Mouse (Mus musculus): ENCODE results near the gene Pycr2.
"Not testable (repeated sequence)": the region's sequence is repeated elsewhere in the genome, so short reads cannot be mapped to it uniquely, and the experiment has no call there.

Pycr2 gene

GRCm38 (mm10) chr1:180905876-180906275 is 1.8 kb downstream of the Pycr2 start:
- DNase-seq = no peak

- peak; percentile 70 for DNase-seq
Observed at GRCm38 (mm10) chr1:180906461-180907147, 2.5 kb downstream of the Pycr2 start.

GRCm38 (mm10) chr1:180911138-180911537 is 7.0 kb downstream of the Pycr2 start:
- DNase-seq = no peak

- peak; percentile 54 for DNase-seq
Observed at GRCm38 (mm10) chr1:180911653-180912287, 7.7 kb downstream of the Pycr2 start.

- peak; percentile 48 for DNase-seq
Observed at GRCm38 (mm10) chr1:180912792-180913191, 8.7 kb downstream of the Pycr2 start.

- no peak for DNase-seq
Observed at GRCm38 (mm10) chr1:180913797-180914196, 9.7 kb downstream of the Pycr2 start.

- DNase-seq = no peak
Observed at GRCm38 (mm10) chr1:180916425-180916824, 12.3 kb downstream of the Pycr2 start.

- no peak for DNase-seq
Observed at GRCm38 (mm10) chr1:180917053-180917452, 13.0 kb downstream of the Pycr2 start.

GRCm38 (mm10) chr1:180919686-180920085 is 15.6 kb downstream of the Pycr2 start:
- peak; percentile 38 for DNase-seq

GRCm38 (mm10) chr1:180922273-180923048 is 18.4 kb downstream of the Pycr2 start:
- DNase-seq = peak; percentile 52

GRCm38 (mm10) chr1:180924737-180925136 is 20.6 kb downstream of the Pycr2 start:
- no peak for DNase-seq

- DNase-seq = no peak
Observed at GRCm38 (mm10) chr1:180926286-180926685, 22.2 kb downstream of the Pycr2 start.

GRCm38 (mm10) chr1:180929599-180929998 is 25.5 kb downstream of the Pycr2 start:
- no peak for DNase-seq

- no peak for DNase-seq
Observed at GRCm38 (mm10) chr1:180931106-180931505, 27.0 kb downstream of the Pycr2 start.

GRCm38 (mm10) chr1:180933659-180934058 is 29.6 kb downstream of the Pycr2 start:
- DNase-seq = no peak

GRCm38 (mm10) chr1:180934467-180935419 is 30.6 kb downstream of the Pycr2 start, which contains the start of gene Lefty1:
Lefty1 (plus strand) TSS chr1:180935022.
- DNase-seq = no peak

GRCm38 (mm10) chr1:180936610-180937398 is 32.7 kb downstream of the Pycr2 start:
- not testable (repeated sequence) for DNase-seq

- not testable (repeated sequence) for DNase-seq
Observed at GRCm38 (mm10) chr1:180937631-180938030, 33.5 kb downstream of the Pycr2 start.

- DNase-seq = not testable (repeated sequence)
Observed at GRCm38 (mm10) chr1:180938781-180939180, 34.7 kb downstream of the Pycr2 start.

GRCm38 (mm10) chr1:180940776-180941460 is 36.8 kb downstream of the Pycr2 start:
- DNase-seq = no peak

- no peak for DNase-seq
Observed at GRCm38 (mm10) chr1:180941726-180942125, 37.6 kb downstream of the Pycr2 start.
